Mouse (Mus musculus) lung, embryonic 16.5 days (tissue): ENCODE data around the gene Ntm. TPM values are rescaled to one million over a fixed set of nuclear protein-coding genes. Genes with fewer than 3 reads are reported as not detected.

Source experiments
- ATAC-seq: fragments of 200-750 bp; cut with Nextera tagmentation; 2 replicates; pipeline ENCODE4 v1.8.0; 2017; ENCODE audit warnings: low read depth, mild to moderate bottlenecking, moderate library complexity
- H3K27ac ChIP-seq: fragments of 300-500 bp; sonication (generic); 2 replicates; pipeline ENCODE4 v1.5.1; 2014; ENCODE audit warnings: mild to moderate bottlenecking, control low read depth, low read length
- H3K27me3 ChIP-seq: fragments of 300-500 bp; sonication (generic); 2 replicates; pipeline ENCODE4 v1.6.1; 2014; ENCODE audit warnings: low read depth, low read length, mixed read lengths; ENCODE audit not compliant: control insufficient read depth, insufficient read depth
- H3K36me3 ChIP-seq: fragments of 300-500 bp; sonication (generic); 2 replicates; pipeline ENCODE4 v1.6.1; 2014; ENCODE audit warnings: low read length; ENCODE audit not compliant: control insufficient read depth, insufficient read depth
- H3K4me1 ChIP-seq: fragments of 300-500 bp; sonication (generic); replicated peaks from 2 replicates; pipeline ENCODE4 v1.6.1; 2014; ENCODE audit warnings: low read length, mixed read lengths; ENCODE audit not compliant: control insufficient read depth, insufficient read depth
- H3K4me2 ChIP-seq: fragments of 300-500 bp; sonication (generic); 2 replicates; pipeline ENCODE4 v1.6.1; 2014; ENCODE audit warnings: low read depth, low read length, control low read depth
- H3K4me3 ChIP-seq: fragments of 300-500 bp; sonication (generic); 2 replicates; pipeline ENCODE4 v1.5.1; 2014; ENCODE audit warnings: mild to moderate bottlenecking, low read length, control low read depth
- H3K9ac ChIP-seq: fragments of 300-500 bp; sonication (generic); 2 replicates; pipeline ENCODE4 v1.6.1; 2014; ENCODE audit warnings: low read length, control low read depth
- H3K9me3 ChIP-seq: fragments of 300-500 bp; sonication (generic); 2 replicates; pipeline ENCODE4 v1.6.1; 2016; ENCODE audit warnings: low read length; ENCODE audit not compliant: control insufficient read depth
- WGBS: fragments of 180-500 bp; shearing (Covaris S2); extraction: QIAGEN DNeasy Blood & Tissue Kit; methylation state at CpG from one replicate; pipeline ENCODE4 v1.1.7; 2014; 5-methylcytosine and 5-hydroxymethylcytosine counted together
- polyA plus RNA-seq: library from polyadenylated mRNA; unstranded; fragments of >200 nt; fragmentation: Nextera tagmentation; extraction: Ambion mirVana; gene quantifications from 2 replicates; pipeline ENCODE4 v1.2.1, GENCODE M21; 2015

The Ntm gene
- polyA plus RNA-seq, 1 experiment from 2014 or later: 16.3 TPM

GRCm38 (mm10) chr9:29612020-29612612 is 350.8 kb downstream of the Ntm start:
- H3K27me3 ChIP-seq: no peaks in the 10 kb centered on the region
- no peaks in the 10 kb centered on the region for H3K4me1 ChIP-seq
- no peak overlapping the region for H3K4me3 ChIP-seq
- no peak overlapping the region for H3K27ac ChIP-seq
- no peak for ATAC-seq
- no peak overlapping the region for H3K4me2 ChIP-seq
- no peaks in the 10 kb centered on the region for H3K36me3 ChIP-seq
- no peaks in the 10 kb centered on the region for H3K9me3 ChIP-seq
- no peak overlapping the region for H3K9ac ChIP-seq
- WGBS: 77% methylated on average over 7 of the region's 7 CpGs

GRCm38 (mm10) chr9:29610867-29611266 is 352.1 kb downstream of the Ntm start:
- 74% methylated on average over 2 of the region's 2 CpGs for WGBS
- Histone ChIP-seq H3K27ac (no peak overlapping the region), H3K4me3 (no peak overlapping the region), H3K4me1 (no peaks in the 10 kb centered on the region), H3K4me2 (no peak overlapping the region), H3K27me3 (no peaks in the 10 kb centered on the region), H3K9me3 (no peaks in the 10 kb centered on the region), H3K9ac (no peak overlapping the region), H3K36me3 (no peaks in the 10 kb centered on the region)
- ATAC-seq: no peak

GRCm38 (mm10) chr9:29597665-29598064 is 365.3 kb downstream of the Ntm start:
- no peaks in the 10 kb centered on the region for H3K36me3 ChIP-seq
- H3K4me2 ChIP-seq: no peak overlapping the region
- 28% methylated on average over 4 of the region's 4 CpGs for WGBS

GRCm38 (mm10) chr9:29595321-29595720 is 367.6 kb downstream of the Ntm start:
- Histone ChIP-seq H3K4me2 (no peak overlapping the region), H3K4me3 (no peak overlapping the region), H3K4me1 (no peaks in the 10 kb centered on the region), H3K36me3 (no peaks in the 10 kb centered on the region), H3K27me3 (no peaks in the 10 kb centered on the region), H3K27ac (no peak overlapping the region), H3K9me3 (no peaks in the 10 kb centered on the region), H3K9ac (no peak overlapping the region)
- WGBS: 41% methylated on average over 9 of the region's 9 CpGs
- no peak for ATAC-seq

More at GRCm38 (mm10) chr9:29597665-29598064, 365.3 kb downstream of the Ntm start:
- ATAC-seq: no peak
- Histone ChIP-seq H3K4me1 (no peaks in the 10 kb centered on the region), H3K27me3 (no peaks in the 10 kb centered on the region), H3K9me3 (no peaks in the 10 kb centered on the region), H3K27ac (no peak overlapping the region), H3K4me3 (no peak overlapping the region), H3K9ac (no peak overlapping the region)

- Histone ChIP-seq H3K9me3 (no peaks in the 10 kb centered on the region), H3K36me3 (no peaks in the 10 kb centered on the region), H3K9ac (no peak overlapping the region), H3K4me3 (no peak overlapping the region), H3K4me2 (no peak overlapping the region), H3K4me1 (no peaks in the 10 kb centered on the region), H3K27me3 (no peaks in the 10 kb centered on the region), H3K27ac (no peak overlapping the region)
- WGBS: 50% methylated on average over 21 of the region's 21 CpGs
- ATAC-seq: no peak
Observed at GRCm38 (mm10) chr9:29594537-29595294, 368.2 kb downstream of the Ntm start.

GRCm38 (mm10) chr9:29587376-29587775 is 375.6 kb downstream of the Ntm start:
- Histone ChIP-seq H3K27me3 (no peaks in the 10 kb centered on the region), H3K4me2 (no peak overlapping the region), H3K27ac (no peak overlapping the region), H3K4me1 (no peaks in the 10 kb centered on the region), H3K4me3 (no peak overlapping the region), H3K36me3 (no peaks in the 10 kb centered on the region), H3K9ac (no peak overlapping the region), H3K9me3 (no peaks in the 10 kb centered on the region)
- 72% methylated on average over 5 of the region's 5 CpGs for WGBS
- no peak for ATAC-seq

GRCm38 (mm10) chr9:29586381-29586770 is 376.6 kb downstream of the Ntm start:
- ATAC-seq: no peak
- WGBS: 76% methylated on average over 10 of the region's 10 CpGs

DNA sequence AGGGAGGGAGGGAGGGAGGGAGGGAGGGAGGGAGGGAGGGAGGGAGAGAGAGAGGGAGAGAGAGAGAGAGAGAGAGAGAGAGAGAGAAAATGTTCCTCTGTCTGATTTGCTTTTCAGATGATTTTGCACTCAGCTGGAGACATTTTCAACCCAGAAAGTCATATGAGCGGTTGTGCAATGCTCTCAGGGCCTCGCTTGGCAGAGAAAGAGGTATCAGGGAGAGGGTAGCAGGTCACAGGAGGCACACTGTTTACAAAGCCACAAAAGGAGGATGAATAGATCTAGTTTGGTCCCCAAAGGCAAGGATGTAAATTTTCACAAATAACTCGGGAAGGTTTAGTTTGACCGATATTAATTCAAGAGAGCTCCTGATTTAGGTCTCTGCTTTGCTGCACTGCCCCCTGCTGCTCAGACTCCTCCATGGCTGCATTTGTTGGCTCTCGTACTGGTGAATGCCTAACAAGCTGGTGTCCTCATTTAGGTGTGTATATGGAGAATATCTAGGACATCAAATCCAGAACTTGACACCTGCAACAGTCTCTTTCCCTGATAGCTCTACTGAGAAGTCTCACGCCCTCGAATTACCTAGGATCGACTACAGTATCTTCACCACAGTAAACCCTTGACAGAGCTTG is 377.1 kb downstream of the Ntm start:
- Histone ChIP-seq H3K27me3 (no peaks in the 10 kb centered on the region), H3K9me3 (no peaks in the 10 kb centered on the region), H3K4me2 (no peak overlapping the region), H3K27ac (no peak overlapping the region), H3K36me3 (no peaks in the 10 kb centered on the region), H3K4me1 (no peaks in the 10 kb centered on the region), H3K4me3 (no peak overlapping the region), H3K9ac (no peak overlapping the region)
- ATAC-seq: no peak
- WGBS: 53% methylated on average over 8 of the region's 8 CpGs

More at GRCm38 (mm10) chr9:29586381-29586770, 376.6 kb downstream of the Ntm start:
- Histone ChIP-seq H3K36me3 (no peaks in the 10 kb centered on the region), H3K4me2 (no peak overlapping the region), H3K4me3 (no peak overlapping the region), H3K4me1 (no peaks in the 10 kb centered on the region), H3K27ac (no peak overlapping the region), H3K9ac (no peak overlapping the region), H3K27me3 (no peaks in the 10 kb centered on the region), H3K9me3 (no peaks in the 10 kb centered on the region)

GRCm38 (mm10) chr9:29578226-29578625 is 384.7 kb downstream of the Ntm start:
- H3K27ac ChIP-seq: no peak overlapping the region
- 69% methylated on average over 11 of the region's 11 CpGs for WGBS
- H3K27me3 ChIP-seq: no peaks in the 10 kb centered on the region
- no peak overlapping the region for H3K4me3 ChIP-seq
- no peak overlapping the region for H3K9ac ChIP-seq
- H3K4me1 ChIP-seq: no peaks in the 10 kb centered on the region
- ATAC-seq: no peak
- no peaks in the 10 kb centered on the region for H3K36me3 ChIP-seq
- H3K4me2 ChIP-seq: no peak overlapping the region
- no peaks in the 10 kb centered on the region for H3K9me3 ChIP-seq
